Mouse (Mus musculus): Measurements from ENCODE around the gene Draxin.

The Draxin gene

DNA sequence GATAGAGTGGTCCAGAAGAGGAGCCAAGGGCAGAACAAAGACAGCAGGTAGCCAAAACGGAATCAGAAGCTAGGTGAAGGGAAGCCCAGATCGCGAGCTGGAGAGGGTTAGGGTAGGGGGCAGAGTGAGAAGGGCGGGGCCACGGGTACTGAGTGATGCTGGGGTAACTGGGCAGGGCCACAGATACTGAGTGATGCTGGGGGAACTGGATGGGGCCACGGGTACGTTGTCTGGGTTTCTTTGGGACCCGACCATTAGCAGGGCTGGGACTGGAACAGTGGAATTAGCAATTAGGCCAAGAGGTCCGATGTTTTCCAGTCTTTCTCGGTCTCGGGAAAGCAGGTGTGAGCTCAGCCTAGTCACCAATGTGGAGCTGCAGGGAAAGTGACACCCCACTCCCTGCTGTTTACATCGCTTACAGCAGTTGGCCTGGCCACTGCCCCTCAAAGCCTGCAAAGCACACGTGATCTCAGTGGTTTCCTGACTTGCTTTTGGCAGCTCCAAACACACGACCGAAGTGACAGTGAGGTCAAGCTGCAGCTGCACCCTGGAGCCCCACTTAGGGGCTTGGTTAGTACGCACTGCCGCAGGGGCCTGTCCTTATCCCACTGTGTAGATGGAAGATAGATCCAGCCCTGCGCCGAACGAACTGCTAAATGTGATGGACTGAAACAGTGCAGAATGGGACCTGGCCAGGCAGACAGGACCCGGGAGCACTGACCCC, 47.2 kb downstream of the Draxin start:
- peak; percentile 85 for DNase-seq (ENCODE audit: low read depth, low spot score)

DNA sequence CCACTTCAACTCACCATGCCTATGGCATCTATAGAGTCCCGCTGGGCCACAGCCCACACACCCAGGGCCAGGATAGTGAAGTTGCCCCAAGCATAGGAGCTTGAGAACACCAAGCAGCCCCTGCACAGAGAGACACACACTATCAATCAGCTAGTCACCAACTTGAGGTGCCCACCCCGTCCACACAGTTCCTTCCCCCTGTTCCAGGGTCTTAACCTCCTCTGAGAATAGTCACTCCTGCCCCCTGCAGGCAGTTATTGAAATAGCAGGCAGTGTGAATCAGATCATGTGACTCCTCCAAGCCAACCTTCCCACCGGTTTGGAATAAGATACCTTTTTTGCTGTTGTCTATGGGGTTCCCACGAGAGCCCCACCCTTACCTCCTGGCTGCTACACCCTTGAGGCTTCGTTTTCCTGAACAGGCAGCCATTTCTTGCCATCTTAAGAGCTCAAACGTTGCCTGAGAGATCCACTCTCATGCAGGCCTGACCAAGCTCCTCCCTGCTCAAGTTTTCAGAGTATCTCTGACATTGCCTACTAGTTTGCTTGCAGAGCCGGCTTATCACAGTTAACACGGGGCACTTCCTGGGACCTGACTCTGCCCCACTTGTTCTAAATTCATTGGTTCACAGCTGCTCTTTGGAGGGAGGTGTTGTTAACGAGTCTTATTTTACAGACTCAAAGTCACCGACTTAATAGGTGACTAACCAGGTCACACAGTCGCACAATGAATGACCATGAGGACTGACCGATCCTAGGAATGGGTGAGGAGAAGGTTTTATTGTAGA, 48.0 kb downstream of the Draxin start:
- peak; percentile 86 for DNase-seq (ENCODE audit: low read depth, low spot score)

DNA sequence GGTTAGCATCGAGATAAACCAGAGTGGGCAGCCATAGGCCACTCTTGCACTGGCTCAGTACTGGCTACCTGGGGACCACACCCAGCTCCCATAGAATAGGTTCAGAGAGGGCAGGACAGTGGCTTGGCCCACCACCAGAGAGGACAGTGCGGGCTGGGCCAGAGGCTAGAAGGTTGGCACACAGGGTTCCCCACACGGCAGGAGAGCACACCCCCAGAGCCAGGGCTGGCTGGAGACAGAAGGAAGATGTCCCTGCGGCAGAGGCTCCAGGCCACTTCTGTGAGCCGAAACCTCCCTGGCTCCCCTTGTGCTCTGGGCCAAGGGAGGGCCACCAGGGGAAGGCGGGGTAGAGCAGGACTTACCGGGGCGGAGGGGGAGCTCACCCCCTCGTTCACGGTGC, 49.3 kb downstream of the Draxin start:
- no peak for DNase-seq (ENCODE audit: low read depth, low spot score)

DNA sequence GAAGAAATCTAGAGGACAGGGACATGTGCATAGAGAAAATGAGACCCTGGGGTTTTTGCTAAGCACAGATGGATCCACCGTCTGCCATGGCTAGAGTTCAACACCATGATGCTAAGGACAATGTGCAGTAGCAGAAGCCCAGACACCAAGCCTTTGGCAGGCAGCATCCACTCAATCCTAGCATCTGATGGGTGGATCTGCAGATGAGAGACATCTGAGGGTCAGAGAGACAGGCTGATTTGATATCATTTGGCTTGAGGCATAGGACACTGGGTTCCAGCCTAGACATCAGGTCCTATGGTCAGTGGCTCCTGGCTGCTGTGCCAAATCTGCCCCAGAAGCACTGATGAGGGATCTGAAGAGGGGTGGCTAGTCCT, 49.9 kb downstream of the Draxin start:
- DNase-seq (ENCODE audit: low read depth, low spot score): no peak

DNA sequence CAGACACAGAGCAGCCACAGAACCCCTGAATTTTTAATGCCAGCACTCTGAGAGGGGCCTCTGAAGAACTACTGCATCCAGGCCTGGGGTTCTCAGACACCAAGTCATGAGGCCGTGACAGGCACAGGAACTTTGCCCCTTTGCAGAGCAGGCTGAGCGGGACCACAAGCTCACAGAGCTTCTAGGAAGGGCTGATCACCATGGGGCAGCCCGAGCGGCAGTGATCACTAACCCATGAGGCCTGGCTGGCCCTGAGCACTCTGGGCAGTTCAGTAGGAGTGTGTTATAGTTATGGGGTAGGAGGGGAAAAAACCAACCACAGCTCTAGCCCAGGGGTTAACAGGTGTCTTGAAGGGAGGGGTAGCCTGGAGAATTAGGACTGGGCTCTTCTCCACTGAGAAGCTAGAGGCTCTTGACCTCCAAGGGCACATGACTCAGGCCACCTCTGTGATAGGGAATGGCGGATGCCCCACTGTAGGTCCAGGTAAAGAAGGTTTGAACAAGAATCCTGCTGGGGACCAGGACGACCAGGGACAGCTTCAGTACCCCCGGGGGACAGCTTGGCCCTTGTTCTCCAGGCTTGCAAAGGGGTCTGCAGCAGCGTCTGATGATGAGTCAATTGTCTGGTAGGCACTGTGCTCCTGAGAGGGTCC, 50.4 kb downstream of the Draxin start:
- no peak for DNase-seq (ENCODE audit: low read depth, low spot score)

DNA sequence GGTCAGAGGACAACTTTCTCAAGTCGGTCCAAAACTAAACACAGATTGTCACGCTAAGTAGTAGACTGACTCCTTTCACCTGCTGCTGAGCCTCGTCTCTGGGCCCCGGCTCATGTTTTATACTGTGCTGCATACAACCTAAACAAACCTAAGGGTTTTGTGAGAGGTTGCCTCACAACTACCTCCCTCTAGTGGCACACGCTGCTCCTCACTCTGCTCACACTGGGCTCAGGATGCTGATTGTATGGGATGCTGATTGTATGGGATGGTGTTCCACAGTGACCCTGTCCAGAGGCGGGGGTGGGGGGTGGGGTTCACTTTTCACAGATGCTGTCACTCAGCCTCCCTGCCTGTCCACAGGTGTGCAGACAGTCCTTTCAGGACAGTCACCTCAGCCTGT, 51.3 kb downstream of the Draxin start:
- DNase-seq (ENCODE audit: low read depth, low spot score): peak; percentile 63

DNA sequence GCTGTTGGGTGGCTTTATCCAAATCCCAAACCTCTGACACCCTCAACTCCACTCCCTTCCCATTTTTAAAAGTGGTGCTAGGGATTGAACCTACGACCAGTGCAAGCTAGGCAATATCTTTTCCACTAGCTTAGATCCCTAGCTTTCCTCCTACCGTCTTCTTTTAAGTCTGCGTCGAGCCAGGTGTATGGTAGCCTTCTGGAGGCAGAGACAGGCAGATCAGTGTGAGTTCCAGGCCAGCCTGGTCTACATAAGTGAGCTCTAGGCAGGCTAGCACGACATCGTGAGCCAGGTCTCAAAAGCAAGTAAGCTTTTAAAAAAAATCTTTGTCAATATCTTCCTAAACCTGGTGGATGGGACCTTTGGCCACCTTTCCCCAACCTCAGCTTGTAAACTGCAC, 54.6 kb downstream of the Draxin start:
- DNase-seq (ENCODE audit: low read depth, low spot score): no peak

DNA sequence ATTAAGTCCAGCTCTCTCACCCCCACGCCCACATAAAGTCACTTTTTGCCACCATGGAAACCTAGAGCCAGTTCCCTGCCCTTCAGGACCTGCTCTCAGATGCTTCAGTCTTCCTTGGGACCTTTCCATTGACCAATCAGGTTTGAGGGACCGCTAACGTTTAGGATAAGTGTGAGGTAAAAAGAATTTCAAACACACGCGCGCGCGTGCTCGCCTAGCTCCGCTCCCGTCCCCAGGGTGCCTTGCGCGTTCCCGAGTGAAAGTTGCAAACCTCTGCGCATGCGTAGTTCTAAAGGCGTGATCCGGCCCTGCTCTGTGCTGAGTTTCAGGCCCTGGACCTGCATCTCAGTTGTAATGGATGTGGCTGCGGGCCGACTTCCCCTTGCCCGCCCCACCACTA, 55.2 kb downstream of the Draxin start:
- DNase-seq (ENCODE audit: low read depth, low spot score): peak; percentile 92

DNA sequence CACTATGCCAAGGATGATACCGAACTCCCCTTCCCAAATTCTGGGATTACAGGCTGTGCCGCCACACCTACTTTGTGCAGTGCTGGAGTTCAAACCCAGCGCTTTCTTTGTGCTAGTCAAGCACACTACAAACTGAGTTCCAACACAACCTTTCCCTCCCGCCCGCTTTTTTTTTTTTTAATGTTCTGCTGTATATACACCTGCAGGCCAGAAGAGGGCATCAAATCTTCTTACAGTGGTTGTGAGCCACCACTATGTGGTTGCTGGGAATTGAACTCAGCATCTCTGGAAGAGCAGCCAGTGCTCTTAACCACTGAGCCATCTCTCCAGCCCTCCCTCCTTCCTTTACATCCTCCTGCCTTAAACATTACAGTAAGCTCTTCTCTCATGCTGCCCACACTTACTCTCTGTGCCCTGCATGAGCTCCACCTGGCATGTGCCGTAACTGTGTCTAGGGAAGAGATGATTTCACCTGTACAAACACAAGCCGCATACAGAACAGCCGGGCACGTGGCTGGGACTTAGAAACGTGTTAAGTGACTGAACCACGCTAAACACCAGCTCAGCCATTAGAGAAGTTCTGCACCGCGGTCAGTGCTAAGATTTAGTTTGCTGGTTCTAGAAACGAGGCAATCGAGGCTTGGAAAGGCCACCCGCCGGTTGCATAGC, 55.8 kb downstream of the Draxin start:
- peak; percentile 83 for DNase-seq (ENCODE audit: low read depth, low spot score)

DNA sequence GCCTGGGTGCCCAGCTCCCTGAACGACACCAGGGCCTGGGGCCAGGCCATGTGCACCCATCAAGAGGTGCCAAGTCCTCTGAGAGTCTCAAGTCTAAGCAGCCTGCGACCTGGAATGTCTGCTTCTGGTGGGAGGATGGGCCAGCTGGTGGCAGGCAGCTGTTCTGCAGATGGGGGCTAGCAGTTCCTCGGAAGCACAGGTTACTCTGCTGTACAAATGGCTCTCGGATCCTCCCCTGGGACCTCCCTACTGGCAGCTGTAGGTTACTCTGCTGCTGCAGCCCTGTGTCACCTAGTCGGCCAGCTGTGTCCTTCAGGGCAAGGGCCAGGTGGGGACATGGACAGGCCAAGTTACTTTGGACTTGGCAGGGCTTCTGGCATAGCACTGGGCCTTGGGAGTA, 59.0 kb downstream of the Draxin start:
- no peak for DNase-seq (ENCODE audit: low read depth, low spot score)

DNA sequence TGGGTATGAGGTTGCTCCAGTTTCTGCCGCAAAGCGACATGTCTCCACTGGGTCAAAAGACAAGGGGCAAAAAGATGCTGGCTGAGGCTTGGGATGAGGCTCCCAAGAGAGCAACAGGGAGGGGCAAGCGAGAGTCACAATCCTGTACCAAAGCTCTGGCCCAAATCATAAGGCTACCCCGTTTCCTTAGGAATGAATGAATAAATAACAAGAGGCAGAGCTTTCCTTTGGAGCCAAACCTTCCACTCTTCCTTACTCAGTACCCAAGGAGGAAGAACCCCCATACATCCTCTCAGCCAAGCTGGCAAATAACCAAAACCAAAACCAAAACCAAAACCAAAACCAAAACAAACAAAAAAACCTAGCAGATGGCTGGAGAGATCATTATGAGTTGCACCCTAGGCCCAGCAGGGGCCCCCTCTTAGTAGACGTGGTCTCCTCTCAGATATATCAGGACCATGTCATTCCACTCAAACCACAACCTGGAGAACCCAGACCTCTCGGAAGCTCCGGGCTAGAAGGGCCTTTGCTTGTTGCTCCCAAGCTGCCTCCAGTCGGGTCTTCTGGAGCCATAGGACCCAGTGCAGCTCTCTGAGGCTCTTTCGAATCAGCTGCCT, 60.8 kb downstream of the Draxin start:
- no peak for DNase-seq (ENCODE audit: low read depth, low spot score)

DNA sequence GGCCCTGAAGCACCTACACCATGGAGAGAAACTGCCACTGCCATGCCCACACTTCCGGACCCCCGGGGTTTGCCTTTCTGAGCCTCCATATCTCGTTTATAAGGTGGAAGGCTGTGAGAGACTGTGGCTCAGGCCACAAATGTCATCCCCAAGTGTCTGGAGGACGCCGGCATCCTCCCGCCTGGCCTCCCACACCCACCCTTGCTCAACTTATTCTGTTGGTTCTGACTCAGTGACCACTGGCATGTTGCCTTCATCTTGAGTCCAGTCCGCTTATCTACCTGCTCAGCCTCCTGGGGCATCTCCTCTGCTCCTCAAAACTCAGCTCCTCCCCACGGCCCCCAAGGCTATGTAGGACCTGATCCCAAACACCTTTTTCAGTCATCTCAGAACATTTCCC, 63.2 kb downstream of the Draxin start:
- DNase-seq (ENCODE audit: low read depth, low spot score): no peak

DNA sequence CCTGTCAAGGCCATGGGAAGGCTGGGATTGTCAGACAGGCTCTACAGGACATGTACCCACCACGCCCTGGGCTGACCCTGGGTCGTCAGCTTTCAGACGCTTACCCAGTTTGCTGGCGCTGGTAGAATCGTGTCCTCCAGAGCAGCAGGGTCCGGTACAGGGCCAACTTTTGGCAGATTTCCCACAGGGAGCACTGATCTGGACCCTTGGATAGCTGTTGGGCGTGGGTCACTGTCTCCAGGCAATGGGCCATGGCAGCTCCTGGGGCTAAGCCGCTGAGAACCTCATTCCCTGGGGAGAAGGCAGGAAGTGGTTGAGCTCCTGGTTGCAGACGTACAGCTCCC, 64.1 kb downstream of the Draxin start:
- no peak for DNase-seq (ENCODE audit: low read depth, low spot score)

DNA sequence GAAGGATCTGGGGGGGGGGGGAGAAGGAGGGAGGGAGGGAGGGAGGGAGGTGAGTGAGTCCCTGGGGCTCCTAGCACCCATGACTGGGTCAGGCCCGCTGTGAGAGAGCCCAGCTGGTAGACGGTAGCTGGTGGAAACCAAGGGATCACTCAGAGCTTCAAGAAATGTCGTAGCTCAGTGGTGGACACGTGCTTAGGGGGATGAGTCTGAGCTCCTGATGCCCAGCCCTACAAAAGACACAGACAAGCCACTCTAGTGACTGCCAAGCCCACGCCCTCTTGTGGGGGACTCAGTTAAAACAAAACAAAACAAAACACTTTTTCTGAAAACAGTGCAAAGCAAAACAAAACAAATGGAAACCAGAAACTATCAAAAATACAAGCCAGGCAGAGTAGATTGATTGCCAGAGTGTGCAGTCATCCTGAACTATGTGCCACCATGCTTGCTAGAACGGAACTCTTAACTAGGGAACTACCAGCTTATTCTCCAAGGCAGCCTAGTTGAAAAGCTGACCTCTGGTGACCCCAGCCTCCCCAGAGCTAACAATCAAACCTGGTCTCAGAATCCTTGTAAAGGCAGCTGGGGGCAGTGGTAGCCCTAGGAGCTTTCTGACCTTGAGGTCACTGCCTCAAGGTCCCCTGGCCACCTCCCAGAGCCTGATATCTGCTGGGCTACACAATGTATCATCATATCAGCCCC, 64.6 kb downstream of the Draxin start:
- peak; percentile 40 for DNase-seq (ENCODE audit: low read depth, low spot score)

DNA sequence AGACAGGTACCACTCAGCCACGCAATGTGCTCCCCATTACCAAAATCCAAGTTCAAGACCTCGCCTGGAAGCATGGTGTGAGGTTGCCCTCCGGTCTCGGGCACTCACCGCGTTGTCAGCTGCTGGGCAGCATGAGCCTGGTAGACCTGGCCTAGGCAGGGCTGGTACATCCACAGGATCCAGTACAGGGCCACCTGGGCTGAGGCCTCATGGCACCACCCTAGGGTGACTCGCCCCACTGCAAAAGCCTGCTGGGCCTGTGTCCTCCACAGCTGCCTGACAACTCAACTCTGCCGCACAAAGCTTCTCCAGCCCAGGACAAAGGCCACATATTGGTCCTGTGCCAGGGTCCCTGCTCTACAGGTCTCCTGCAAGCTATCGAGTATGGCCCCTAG, 69.4 kb downstream of the Draxin start:
- DNase-seq (ENCODE audit: low read depth, low spot score): no peak

DNA sequence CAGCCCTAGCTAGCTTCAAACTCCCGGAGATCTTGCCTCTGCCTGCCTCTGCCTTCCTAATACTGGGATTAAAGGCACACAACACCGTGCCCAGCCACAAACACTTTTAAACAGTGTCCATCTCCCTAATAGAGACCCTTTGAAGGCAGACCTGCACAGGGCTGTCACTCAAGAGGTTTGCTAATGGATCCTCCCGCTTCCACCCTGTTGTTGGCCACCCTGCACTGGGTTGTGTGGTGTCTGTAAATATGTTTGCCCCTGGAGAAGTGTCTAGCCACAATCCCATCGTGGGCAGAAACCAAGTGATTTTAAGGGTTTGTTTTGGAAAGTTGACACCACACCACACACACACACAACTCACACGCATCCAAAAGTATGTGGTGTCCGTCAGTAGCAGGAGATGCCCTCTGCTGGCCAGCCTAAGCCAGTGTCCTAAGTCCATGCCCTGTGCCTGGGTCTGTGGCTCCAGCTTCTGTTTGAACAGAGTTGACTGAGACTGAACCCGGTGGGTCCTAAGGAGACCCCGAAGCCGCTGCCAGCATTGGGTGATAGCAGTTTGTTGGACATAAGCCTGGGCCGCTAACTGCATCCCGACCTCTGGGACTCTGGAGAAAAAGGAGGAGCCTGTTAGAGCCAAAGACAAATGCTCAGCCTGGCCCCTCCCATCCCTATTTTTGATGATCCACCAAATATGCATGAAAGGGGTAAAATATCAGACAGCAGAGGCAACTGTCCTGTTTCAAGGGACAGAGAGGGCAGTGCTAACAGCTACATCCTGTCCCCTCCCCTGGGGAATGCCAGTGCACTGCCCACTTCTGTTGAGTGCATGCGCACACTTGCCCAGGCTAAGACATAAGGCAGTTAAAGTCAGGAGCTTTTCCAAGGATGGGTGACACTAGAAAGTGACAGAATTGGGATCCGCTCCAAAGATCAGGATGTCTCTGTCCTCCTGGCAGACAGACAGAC, 70.1 kb downstream of the Draxin start:
- peak; percentile 39 for DNase-seq (ENCODE audit: low read depth, low spot score)

DNA sequence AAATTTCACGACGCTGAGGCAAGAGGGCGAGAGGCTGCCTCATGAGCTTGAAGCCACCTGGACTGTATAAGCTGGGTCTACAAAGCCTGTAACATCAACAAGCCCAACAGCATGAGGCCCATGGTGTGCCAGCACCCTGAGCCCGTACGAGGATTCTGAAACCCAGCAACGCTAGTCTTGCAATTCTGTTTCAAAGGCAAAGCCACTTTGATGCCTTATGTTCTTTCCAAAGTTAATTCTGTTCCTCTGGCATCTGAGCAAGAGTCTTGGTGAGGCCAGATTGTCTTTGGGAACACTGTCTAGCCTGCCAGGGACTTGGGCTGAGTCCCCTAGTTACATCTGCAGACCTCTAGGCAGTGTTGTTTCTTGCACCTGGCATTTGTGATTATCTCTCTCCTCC, 71.5 kb downstream of the Draxin start:
- no peak for DNase-seq (ENCODE audit: low read depth, low spot score)

DNA sequence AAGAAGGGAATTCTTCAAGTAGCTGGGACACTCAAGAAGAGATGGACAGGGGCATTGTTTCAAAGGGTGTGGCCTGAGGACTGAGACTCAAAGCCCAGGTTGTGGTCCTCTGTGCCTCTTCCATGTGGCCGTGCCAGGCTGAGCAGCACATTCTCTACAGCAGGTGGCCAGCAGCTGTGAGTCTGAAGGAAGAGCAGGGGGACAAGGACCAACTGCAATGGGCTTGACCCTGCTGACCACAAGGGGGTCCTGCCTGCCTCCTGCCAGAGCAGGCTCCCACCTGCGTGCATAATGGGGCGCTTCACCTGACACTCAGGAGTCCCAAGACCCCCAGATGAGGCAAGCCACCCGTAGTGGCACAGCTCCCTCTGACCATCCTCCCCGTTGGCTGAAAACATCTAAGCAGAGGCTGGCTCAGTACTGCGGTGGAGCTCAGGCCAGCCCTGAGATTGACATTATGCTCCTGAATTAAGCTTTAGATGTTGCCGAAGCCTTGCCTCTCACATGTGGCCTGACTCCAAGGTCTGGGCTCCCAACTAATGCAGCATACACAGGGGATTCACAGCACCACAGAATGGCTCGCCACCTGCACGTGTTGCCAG, 72.2 kb downstream of the Draxin start:
- no peak for DNase-seq (ENCODE audit: low read depth, low spot score)

DNA sequence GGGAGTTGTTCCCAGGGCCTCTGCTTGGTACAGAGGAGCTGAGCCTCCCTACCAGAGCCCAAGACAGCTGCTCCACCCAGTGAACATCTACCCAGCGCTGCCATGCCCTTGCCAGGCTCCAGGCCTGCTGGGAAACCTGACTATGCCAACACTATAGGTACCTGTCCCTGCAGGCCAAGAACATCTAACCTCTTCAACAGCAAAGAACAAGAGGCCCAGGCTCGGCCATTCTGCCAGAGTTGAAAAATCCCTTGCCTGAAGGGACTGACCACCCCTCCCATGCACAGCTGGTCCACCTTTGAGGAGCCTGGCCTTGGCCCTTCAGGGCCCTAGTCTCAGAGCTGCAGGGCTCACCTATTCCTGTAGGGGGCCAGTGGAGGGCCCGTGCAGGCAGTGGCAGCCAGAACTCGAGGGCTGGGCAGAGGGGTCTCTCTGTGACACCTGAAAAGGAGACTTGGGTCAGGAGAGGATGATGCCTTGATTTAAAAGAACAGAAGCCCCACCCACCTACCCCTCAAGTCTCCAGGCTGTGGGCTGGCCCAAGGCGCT, 72.8 kb downstream of the Draxin start:
- no peak for DNase-seq (ENCODE audit: low read depth, low spot score)

Data from ZHBTc4 (cell line).